Mouse (Mus musculus): Measurements from ENCODE around the gene Bcr.

Bcr gene

DNA sequence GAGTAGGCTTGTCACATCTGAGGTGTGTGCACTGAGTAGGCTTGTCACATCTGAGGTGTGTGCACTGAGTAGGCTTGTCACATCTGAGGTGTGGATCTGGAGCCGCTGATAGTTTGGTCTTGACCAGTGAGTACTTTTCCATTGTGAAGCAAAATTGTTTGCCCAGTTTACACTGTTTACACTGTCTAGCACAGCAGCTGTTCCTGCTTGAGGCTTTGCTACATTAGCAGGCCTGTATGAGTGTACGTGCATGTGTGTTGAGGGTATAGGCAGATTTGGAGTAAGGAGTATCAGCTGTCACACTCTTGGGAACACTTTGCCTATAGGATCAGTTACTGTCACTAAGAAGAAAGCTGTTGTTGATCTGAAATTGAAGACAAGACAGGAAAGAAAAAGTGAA, 173.1 kb downstream of the Bcr start:
- no peak for DNase-seq (ENCODE audit: low read depth, low spot score)
